Mouse (Mus musculus): ENCODE results near the gene Grid1.

The Grid1 gene

DNA sequence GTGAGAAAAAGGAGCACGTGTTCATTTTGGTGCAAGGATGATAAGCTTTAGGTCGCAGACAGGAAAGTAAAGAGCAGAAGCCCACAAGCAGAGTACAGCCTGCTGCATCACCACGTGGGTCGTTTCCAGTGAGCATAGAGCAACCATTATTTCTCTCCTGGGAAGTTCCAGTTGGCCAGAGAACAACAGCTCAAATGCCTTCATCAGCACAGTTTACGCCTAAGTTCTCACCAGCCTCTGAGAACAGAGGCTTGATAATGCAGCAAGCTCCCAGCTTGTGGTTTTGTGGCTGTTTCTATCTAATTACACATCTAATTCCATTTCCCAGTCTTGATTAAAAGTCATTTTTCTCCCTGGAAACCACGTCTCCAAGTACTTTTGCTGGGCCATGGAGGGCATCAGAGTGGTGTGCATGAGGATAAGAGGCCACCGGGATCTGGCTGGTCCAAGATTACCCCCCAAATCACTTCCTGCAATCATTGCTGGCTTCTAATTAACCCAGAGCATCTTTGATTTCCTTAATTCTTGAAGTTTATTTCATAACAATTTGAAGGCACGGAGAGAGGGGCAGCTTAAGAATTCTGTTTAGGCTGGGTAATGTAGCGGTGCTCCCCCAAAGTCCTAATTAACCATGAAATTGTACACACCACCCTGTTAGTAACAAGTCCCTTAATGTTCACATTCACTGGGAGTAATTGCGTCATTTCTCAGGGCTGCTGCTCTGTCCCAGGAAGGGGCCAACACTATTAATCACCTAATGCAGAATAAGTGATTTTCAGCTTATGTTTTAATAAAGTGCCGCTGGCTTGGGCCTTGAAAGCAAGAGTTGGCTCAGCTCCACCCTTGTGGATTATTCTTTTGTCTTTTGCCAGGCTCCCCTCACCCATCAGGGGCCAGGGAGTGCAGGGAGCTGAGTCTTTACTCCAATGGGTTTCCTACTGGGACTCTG, 292.7 kb downstream of the Grid1 start:
- no peak for DNase-seq (ENCODE audit: low spot score in 2 of 2)

DNA sequence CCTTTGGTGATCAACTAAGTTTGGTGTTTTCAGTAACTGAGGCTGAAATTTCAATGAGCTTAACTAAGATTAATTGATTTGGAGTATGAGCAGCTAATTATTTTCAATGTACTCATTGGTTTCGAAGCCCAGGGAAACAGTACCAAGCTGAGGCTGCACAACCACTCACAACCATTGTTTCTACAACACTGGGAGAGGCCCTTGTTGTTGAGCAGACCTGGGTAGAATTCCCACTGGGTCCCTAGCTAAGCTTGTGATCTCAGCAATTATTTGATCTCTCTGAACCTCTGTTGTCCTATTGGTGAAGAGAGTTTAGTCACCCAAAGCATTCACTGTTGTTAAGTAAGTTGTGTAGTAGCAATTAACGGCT, 293.4 kb downstream of the Grid1 start:
- DNase-seq (ENCODE audit: low spot score in 2 of 2), result no peak

- DNase-seq (ENCODE audit: low spot score in 2 of 2), result no peak
These were observed 296.0 kb downstream of the Grid1 start for GRCm38 (mm10) chr14:35115913-35116312.

DNA sequence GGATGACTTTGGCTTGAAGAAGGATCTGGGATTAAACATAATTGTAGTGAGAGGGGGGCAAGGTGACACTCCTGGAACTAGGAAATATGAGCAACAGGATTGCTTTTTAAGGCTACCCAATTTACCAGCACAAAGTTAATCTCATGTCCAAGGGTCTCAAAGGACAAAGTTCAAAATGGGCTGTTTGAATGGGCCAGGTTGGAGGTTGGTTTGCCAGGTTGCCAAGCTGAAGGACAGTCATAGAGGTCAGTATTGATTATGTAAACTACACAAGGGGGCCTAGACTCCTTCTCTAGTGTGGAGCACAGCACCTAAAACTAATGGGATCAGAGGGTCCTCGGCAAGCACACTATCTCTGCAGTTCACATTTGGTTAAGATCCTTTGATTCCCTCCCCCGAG, 300.2 kb downstream of the Grid1 start:
- no peak for DNase-seq (ENCODE audit: low spot score in 2 of 2)

GRCm38 (mm10) chr14:35120905-35121304, 301.0 kb downstream of the Grid1 start:
- DNase-seq (ENCODE audit: low spot score in 2 of 2), result no peak

- no peak for DNase-seq (ENCODE audit: low spot score in 2 of 2)
These were observed 302.2 kb downstream of the Grid1 start for GRCm38 (mm10) chr14:35122111-35122510.

DNA sequence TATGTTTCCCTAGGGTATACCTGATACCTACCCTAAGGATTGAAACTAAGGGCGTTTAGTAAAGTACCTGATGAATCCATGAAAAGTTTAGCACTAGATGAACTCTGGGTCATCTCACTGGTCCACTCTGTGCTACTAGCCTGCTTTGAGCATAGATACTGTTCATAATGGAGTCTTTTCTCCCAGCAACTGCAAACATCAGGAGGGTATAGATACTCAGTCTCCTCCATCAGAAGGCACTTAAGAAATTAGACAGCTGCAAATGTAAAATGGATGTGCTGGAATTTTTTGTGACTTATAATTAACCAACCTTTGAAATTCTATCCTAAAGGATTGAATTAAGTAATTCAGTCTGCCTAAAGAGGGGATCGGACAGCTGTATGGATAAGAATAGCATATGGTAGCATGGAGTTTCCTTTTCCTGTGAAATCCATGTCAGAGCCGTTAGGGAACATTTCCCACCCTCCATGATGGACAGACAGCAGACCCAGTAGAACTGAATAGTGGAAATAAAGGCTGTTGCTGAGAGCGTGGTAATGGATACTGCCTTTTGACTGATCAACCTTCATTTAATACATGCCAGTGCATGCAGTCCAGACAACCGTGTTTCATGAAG, 303.5 kb downstream of the Grid1 start:
- no peak for DNase-seq (ENCODE audit: low spot score in 2 of 2)

DNA sequence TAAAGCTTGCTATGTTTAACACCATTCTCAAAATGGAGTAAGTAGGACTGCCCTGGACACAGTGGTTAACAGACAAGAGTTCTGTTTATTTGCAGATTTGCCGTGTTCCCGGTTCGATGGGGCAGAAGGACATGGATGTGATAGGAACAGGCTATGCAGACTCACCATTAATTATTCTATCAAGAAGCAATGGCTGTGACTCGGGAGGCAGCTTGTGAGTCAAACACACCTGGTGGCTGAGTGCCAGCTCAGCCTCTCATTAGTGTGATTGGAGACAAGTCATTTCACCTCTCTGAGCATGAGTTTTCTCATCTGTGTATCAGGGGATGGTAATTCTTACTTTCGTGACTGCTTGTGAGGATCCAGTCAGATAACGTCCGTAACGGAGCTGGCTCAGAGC, 307.7 kb downstream of the Grid1 start:
- no peak for DNase-seq (ENCODE audit: low spot score in 2 of 2)

- no peak for DNase-seq (ENCODE audit: low spot score in 2 of 2)
These were observed 315.1 kb downstream of the Grid1 start for GRCm38 (mm10) chr14:35135056-35135455.

GRCm38 (mm10) chr14:35138069-35138468, 318.2 kb downstream of the Grid1 start:
- no peak for DNase-seq (ENCODE audit: low spot score in 2 of 2)

DNA sequence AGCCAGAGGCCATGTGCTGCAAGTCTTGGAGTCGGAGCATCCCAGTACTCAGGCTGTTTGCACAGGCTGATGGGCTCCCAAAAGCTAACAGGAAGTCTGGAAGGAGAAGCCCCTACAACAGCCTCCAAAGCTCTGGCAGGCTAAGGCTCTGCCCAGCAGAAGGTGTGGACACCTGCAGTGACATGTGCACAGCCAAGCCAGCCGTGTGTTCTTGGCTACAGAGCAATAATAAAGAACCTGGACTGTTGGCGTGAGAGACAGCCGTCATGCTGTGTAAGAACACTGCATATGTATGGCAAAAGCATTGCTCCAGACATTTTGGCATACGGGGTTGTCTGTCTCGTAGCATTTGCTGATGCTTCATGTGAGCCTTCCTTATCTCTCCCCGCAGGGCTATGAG, 319.9 kb downstream of the Grid1 start:
- no peak for DNase-seq (ENCODE audit: low spot score in 2 of 2)

- DNase-seq (ENCODE audit: low spot score in 2 of 2), result no peak
These were observed 332.5 kb downstream of the Grid1 start for GRCm38 (mm10) chr14:35152450-35152849.

- DNase-seq (ENCODE audit: low spot score in 2 of 2), result no peak
These were observed 333.9 kb downstream of the Grid1 start for GRCm38 (mm10) chr14:35153701-35154277.

DNA sequence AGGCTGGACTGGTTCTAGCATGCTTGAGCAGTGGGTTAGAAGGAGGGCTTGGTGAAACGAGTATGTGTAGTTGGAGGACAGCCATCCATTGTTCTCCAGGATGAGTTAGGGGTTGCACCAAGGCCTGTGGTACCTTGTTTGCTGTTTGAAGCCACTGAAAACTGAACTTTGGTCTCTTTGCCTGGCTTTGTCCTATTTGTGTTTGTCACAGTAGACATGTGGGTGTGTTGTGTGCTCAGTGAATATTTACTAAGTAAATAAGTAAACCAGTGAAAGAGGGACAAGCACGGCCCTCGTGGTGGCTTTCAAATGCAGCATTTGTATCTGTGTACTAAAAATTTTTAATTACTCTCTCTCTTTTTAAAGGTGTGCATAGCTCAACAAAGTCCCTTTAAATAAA, 334.5 kb downstream of the Grid1 start:
- no peak for DNase-seq (ENCODE audit: low spot score in 2 of 2)

- DNase-seq (ENCODE audit: low spot score in 2 of 2), result no peak
These were observed 337.3 kb downstream of the Grid1 start for GRCm38 (mm10) chr14:35157069-35157655.

DNA sequence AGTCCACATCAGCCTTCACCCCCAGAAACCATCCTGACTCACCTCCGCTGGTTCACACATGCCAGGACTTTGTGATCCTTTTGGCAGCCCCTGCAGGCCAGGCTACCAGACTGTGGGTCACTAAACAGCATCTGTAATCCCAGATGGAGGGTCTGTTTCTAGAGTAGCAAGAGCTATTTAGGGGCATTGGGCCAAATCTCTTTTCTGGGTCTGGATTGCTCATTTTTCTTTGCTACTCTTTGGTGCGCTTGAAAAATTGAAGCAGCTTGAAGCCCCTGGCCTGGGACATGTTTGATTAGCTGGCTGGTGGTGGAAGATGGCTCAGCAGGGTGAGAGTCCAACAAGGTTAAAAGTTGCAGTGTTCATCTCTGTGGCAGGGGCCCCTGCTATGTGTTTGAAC, 339.4 kb downstream of the Grid1 start:
- DNase-seq (ENCODE audit: low spot score in 2 of 2), result no peak

GRCm38 (mm10) chr14:35167451-35167850, 347.5 kb downstream of the Grid1 start:
- no peak for DNase-seq (ENCODE audit: low spot score in 2 of 2)

- DNase-seq (ENCODE audit: low spot score in 2 of 2), result no peak
These were observed 354.0 kb downstream of the Grid1 start for GRCm38 (mm10) chr14:35173861-35174260.

GRCm38 (mm10) chr14:35176021-35176420, 356.1 kb downstream of the Grid1 start:
- no peak for DNase-seq (ENCODE audit: low spot score in 2 of 2)

- DNase-seq (ENCODE audit: low spot score in 2 of 2), result no peak
These were observed 359.2 kb downstream of the Grid1 start for GRCm38 (mm10) chr14:35179076-35179475.

DNA sequence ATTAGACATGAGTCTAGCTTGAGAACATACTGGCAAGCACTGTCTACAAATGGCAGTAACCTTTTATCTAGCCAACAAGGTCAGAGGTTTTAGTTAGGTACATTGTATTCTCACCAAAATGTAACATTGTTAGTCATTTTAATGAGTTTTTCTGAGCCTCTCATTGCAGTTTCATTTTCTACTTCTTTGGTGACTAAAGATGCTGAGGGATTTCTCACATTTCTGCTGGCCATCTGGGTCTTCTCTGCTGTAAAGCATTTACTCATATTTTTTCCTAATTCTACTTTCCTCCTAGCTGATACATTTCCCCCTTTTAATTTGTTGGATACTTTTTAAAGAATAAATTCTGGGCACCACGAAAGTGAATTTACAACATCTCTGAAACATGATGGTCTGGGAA, 365.5 kb downstream of the Grid1 start:
- no peak for DNase-seq (ENCODE audit: low spot score in 2 of 2)

DNA sequence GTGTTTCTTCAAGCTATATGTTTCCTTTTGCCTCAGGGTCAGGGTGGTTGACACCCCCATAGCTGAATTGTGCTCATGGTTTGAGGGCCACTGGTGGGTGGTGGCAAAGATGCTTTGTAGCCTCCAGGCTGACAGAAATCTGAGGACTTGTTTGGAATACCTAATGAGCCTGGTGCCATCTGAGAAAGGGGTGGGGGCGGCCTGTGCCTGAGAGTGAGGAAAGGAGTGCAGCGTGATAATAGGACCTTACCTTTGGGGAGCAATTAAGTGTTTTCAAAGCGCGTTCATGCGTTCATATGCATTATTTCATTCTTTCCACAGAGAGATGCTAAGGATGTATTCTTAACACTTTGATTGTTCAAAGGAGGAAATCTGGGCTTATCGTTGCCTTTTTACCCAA, 372.3 kb downstream of the Grid1 start:
- no peak for DNase-seq (ENCODE audit: low spot score in 2 of 2)

- DNase-seq (ENCODE audit: low spot score in 2 of 2), result no peak
These were observed 377.5 kb downstream of the Grid1 start for GRCm38 (mm10) chr14:35197371-35197770.
